1 mouse cellular context compared by ENCODE assay signal in the genomic region with DNA sequence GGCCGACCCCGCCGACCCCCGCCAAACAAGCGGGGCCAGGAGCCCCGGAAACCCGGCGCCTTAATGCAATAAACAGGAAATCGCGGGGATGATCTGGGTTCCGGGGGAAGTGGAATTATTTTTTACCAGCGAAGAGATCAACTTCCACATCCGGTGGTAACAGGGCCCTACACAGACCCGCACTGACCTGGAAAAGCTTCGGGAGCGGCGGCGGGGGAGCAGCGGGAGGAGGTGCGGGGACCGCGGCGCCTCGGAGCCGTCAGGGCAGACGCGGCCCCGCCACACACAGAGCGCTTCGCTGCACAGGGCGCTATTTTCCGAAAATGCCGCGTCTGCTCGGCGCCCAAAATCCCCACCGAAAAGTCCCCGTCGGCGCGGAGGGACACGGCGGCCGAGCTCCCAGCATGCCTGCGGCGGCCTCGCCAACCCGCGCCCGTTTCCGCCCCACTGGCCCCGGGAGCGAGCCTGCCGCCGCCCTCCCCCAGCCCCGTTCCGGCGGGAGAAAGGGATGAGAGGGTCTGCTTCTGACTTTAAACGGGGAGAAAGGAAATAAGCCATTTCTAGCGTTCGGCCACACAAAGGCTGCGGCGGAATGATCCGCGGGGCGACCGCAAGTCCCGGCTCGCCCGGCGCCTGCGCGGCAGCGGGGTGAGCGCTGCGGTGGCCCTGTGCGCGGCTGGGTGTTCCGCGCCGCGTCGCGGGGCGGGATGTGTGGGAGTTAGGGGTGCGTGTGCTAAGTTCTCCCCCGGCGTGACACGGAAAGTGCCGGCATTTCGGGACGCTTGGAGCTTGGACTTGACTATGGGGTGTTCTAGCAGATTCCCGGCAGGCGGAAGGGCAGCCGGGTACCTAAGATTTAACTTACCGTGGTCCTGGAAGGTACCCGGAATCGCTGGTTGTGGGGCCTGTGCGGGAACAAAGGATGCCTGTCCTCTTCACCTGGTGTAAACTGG.
TF ChIP-seq lines count a peak whose summit lies in the region.

No protein-coding gene starts in this region.

TF ChIP-seq in MEL, 35 proteins besides CTCF, POLR2A, EP300 and RAD21 (continued from another document):
- TF ChIP-seq MAZ (IDR thresholded peaks at IDR 0.05; ENCODE audit: low read depth, low read length): peak; percentile 20; the same call in 1 of the 2 replicates
- TF ChIP-seq POLR2AphosphoS2 (IDR thresholded peaks at IDR 0.05; ENCODE audit: low read length): peak; percentile 91
- TF ChIP-seq USF2 (IDR thresholded peaks at IDR 0.05; ENCODE audit: borderline replicate concordance in 1 of 2, insufficient read depth in 1 of 2, low read depth in 1 of 2, low read length in 2 of 2): no peak
- no peak for TF ChIP-seq RCOR1 (IDR thresholded peaks at IDR 0.05; ENCODE audit: low read depth, low read length)
- no peak for TF ChIP-seq BHLHE40 (IDR thresholded peaks at IDR 0.05; ENCODE audit: borderline replicate concordance, low read depth, low read length)
- no peak for TF ChIP-seq JUND (IDR thresholded peaks at IDR 0.05; ENCODE audit: low read depth, low read length)
- no peak; the same call in 1 of the 2 replicates for TF ChIP-seq USF1 (IDR thresholded peaks at IDR 0.05; ENCODE audit: low read depth, low read length)
- TF ChIP-seq GABPA (IDR thresholded peaks at IDR 0.05; ENCODE audit: low read depth, low read length): no peak
- TF ChIP-seq GATA1 (IDR thresholded peaks at IDR 0.05; ENCODE audit: low read depth, low read length): no peak
- TF ChIP-seq NELFE (IDR thresholded peaks at IDR 0.05; ENCODE audit: low read depth, low read length): peak; percentile 83
- peak; percentile 32; the same call in 1 of the 2 replicates for TF ChIP-seq MYC (IDR thresholded peaks at IDR 0.05; ENCODE audit: low read depth, low read length)
- TF ChIP-seq ZC3H11A (IDR thresholded peaks at IDR 0.05; ENCODE audit: low read depth, low read length): no peak
- TF ChIP-seq UBTF (IDR thresholded peaks at IDR 0.05; ENCODE audit: borderline replicate concordance, insufficient read depth, low read depth, low read length): no peak
- TF ChIP-seq ETS1 (IDR thresholded peaks at IDR 0.05; ENCODE audit: low read depth, low read length): 0 out of 2 replicates have a peak, but pooled peaks have one; percentile 23
- TF ChIP-seq MAX (IDR thresholded peaks at IDR 0.05; ENCODE audit: low read length): peak; percentile 60
- TF ChIP-seq CHD1 (IDR thresholded peaks at IDR 0.05; ENCODE audit: low read depth, low read length): peak; percentile 61; the same call in 1 of the 2 replicates
- no peak for TF ChIP-seq E2F4 (IDR thresholded peaks at IDR 0.05; ENCODE audit: borderline replicate concordance, low read depth, low read length)
- peak; percentile 75; the same call in 1 of the 2 replicates for TF ChIP-seq ELF1 (IDR thresholded peaks at IDR 0.05; ENCODE audit: low read depth, low read length)
- peak; percentile 62 for TF ChIP-seq SIN3A (IDR thresholded peaks at IDR 0.05; ENCODE audit: low read length)
- TF ChIP-seq HCFC1 (IDR thresholded peaks at IDR 0.05; ENCODE audit: low read depth, low read length): peak; percentile 84
- peak; percentile 58 for TF ChIP-seq MYB (IDR thresholded peaks at IDR 0.05; ENCODE audit: low read depth, low read length)
- TF ChIP-seq MEF2A (IDR thresholded peaks at IDR 0.05; ENCODE audit: extremely low read depth, insufficient replicate concordance, low read depth, low read length, poor library complexity, severe bottlenecking): no peak
- TF ChIP-seq ZKSCAN1 (IDR thresholded peaks at IDR 0.05; ENCODE audit: low read depth, low read length): no peak; the same call in 1 of the 2 replicates
- TF ChIP-seq ZNF384 (IDR thresholded peaks at IDR 0.05; ENCODE audit: low read depth, low read length): peak; percentile 39
- peak; percentile 65; the same call in 1 of the 2 replicates for TF ChIP-seq KAT2A (conservative IDR thresholded peaks at IDR 0.05; ENCODE audit: low read depth, low read length)
- TF ChIP-seq ZMIZ1 (IDR thresholded peaks at IDR 0.05; ENCODE audit: low read depth, low read length): peak; percentile 69
